Mouse (Mus musculus) G1E (cell line): Measurements from ENCODE around the gene Gm10638. TPM values are rescaled to one million over a fixed set of nuclear protein-coding genes. Genes with fewer than 3 reads are reported as not detected.

Source experiments
- ATAC-seq: 2 replicates; pipeline ENCODE4 v1.8.0; 2016; ENCODE audit warnings: mild to moderate bottlenecking; ENCODE audit not compliant: insufficient number of reproducible peaks, poor library complexity, low FRiP score, severe bottlenecking; ENCODE audit errors: extremely low read depth
- DNase-seq: peaks from one replicate; pipeline ENCODE4 v3.0.0; 2012; ENCODE audit warnings: low spot score
- H3K27me3 ChIP-seq: 2 replicates; pipeline ENCODE4 v1.6.1; 2012; ENCODE audit warnings: mild to moderate bottlenecking, low read length, inconsistent platforms; ENCODE audit not compliant: insufficient read depth
- H3K36me3 ChIP-seq: replicated peaks from 2 replicates; pipeline ENCODE3; 2012; ENCODE audit warnings: mild to moderate bottlenecking, inconsistent platforms
- H3K4me1 ChIP-seq: 2 replicates; pipeline ENCODE4 v1.6.1; 2012; ENCODE audit warnings: low read depth, low read length, inconsistent platforms, mixed read lengths; ENCODE audit not compliant: insufficient read depth
- H3K4me3 ChIP-seq: 2 replicates; pipeline ENCODE4 v1.5.1; 2012; ENCODE audit warnings: low read depth, mild to moderate bottlenecking, inconsistent platforms, low read length, moderate library complexity, mixed read lengths
- H3K9me3 ChIP-seq: replicated peaks from 2 replicates; pipeline ENCODE4 v1.6.1; 2012; ENCODE audit warnings: inconsistent platforms
- CTCF ChIP-seq: IDR thresholded peaks from 2 replicates; pipeline ENCODE4 v1.5.1; 2012; ENCODE audit warnings: low read depth, low read length, inconsistent platforms, mixed read lengths
- GATA1 ChIP-seq: IDR thresholded peaks from 2 replicates; pipeline ENCODE4 v1.6.1; 2012; ENCODE audit warnings: borderline replicate concordance, low read length, inconsistent platforms, mixed read lengths
- GATA2 ChIP-seq: IDR thresholded peaks from 2 replicates; pipeline ENCODE4 v1.6.1; 2012; ENCODE audit warnings: low read depth, low read length, inconsistent platforms, borderline replicate concordance
- POLR2AphosphoS5 ChIP-seq: IDR thresholded peaks from 2 replicates; pipeline ENCODE4 v1.6.1; 2012; ENCODE audit warnings: low read depth, low read length, inconsistent platforms; ENCODE audit not compliant: insufficient replicate concordance
- TAL1 ChIP-seq: conservative IDR thresholded peaks from 2 replicates; pipeline ENCODE4 v1.6.1; 2012; ENCODE audit warnings: low read depth, low read length, inconsistent platforms, mixed read lengths
- polyA plus RNA-seq: library from polyadenylated mRNA; stranded (reverse); fragments of >175 nt; gene quantifications from 2 replicates; pipeline ENCODE4 v1.2.3, GENCODE M21; 2012
- total RNA-seq, 2 experiments: library from RNA; stranded (forward) in 1 of 2; stranded (reverse) in 1 of 2; fragments of 200-1000 nt in 1 of 2; fragments of >200 nt in 1 of 2; fragmentation: Nextera tagmentation in 1 of 2; gene quantifications; 2 replicates each; pipeline ENCODE4 v1.2.3; 2014 to 2017

Gene Gm10638
- total and polyA plus RNA-seq, 3 experiments, result 0.16 to 0.24 TPM; not detected in 1

- ATAC-seq, result no peak
- Histone ChIP-seq H3K4me1 (no peaks in the 10 kb centered on the region), H3K27me3 (peaks cover 6% of the 10 kb centered on the region; the same call in 1 of the 2 replicates), H3K9me3 (no peaks in the 10 kb centered on the region), H3K4me3 (no peak overlapping the region), H3K36me3 (no peaks in the 10 kb centered on the region)
- no peak for TF ChIP-seq TAL1
- TF ChIP-seq CTCF, result no peak
- no peak for TF ChIP-seq POLR2AphosphoS5
- TF ChIP-seq GATA2, result no peak
- TF ChIP-seq GATA1, result no peak
- no peak for DNase-seq
Measured at GRCm38 (mm10) chr8:86791542-86791941, 46.0 kb downstream of the Gm10638 start.

DNA sequence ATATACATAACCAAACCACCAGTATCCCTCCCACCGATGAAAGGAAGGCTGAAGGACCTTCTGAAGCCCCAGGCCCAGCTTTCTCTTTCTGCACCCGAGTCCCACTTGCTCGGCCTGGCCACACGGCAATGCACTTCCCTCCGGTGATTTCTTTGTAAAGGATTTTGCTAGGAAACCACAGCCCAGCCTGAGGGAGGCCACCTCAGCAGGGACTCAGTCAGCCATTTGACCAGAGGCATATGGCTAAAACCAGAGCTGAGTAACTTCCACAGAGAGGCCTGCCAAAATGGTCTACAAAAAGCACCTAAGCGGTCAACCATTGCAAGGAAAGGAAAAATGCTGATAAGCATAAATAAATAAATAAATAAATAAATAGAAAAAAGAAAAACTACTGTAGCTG is 49.2 kb downstream of the Gm10638 start:
- no peak for TF ChIP-seq CTCF
- no peak for TF ChIP-seq GATA1
- no peak for TF ChIP-seq TAL1
- TF ChIP-seq GATA2, result no peak
- no peak for TF ChIP-seq POLR2AphosphoS5
- ATAC-seq (no peak), DNase-seq (no peak)
- Histone ChIP-seq H3K4me1 (no peaks in the 10 kb centered on the region), H3K4me3 (no peak overlapping the region), H3K36me3 (no peaks in the 10 kb centered on the region), H3K27me3 (no peaks in the 10 kb centered on the region), H3K9me3 (no peaks in the 10 kb centered on the region)

Other genes with a start within 250 kb of the Gm10638 start
- gene Abcc12, start 165.0 kb upstream of the Gm10638 start, total RNA-seq (2014; fragmentation: Nextera tagmentation), result not detected in 2 replicates
- gene Abcc12, start 165.0 kb upstream of the Gm10638 start, total RNA-seq (2017), result 0.05 TPM in 1 of 2 replicates, not detected in the other
- 0.01 TPM in 1 of 2 replicates, not detected in the other for gene Abcc12, start 165.0 kb upstream of the Gm10638 start, polyA plus RNA-seq
- gene Lonp2, start 121.7 kb upstream of the Gm10638 start, total RNA-seq (2014; fragmentation: Nextera tagmentation), result 41.9 and 42.5 TPM in 2 replicates
- gene Lonp2, start 121.7 kb upstream of the Gm10638 start, total RNA-seq (2017), result 70.5 and 73.4 TPM in 2 replicates
- 45.9 and 47.8 TPM in 2 replicates for gene Lonp2, start 121.7 kb upstream of the Gm10638 start, polyA plus RNA-seq
- 21.3 and 24.7 TPM in 2 replicates for gene Siah1a, start 235 bp downstream of the Gm10638 start, total RNA-seq (2014; fragmentation: Nextera tagmentation)
- 17.2 and 21.0 TPM in 2 replicates for gene Siah1a, start 235 bp downstream of the Gm10638 start, total RNA-seq (2017)
- gene Siah1a, start 235 bp downstream of the Gm10638 start, polyA plus RNA-seq, result 5.2 and 7.7 TPM in 2 replicates
- gene N4bp1, start 139.6 kb downstream of the Gm10638 start, total RNA-seq (2014; fragmentation: Nextera tagmentation), result 30.1 and 32.7 TPM in 2 replicates
- 10.6 and 11.4 TPM in 2 replicates for gene N4bp1, start 139.6 kb downstream of the Gm10638 start, total RNA-seq (2017)
- gene N4bp1, start 139.6 kb downstream of the Gm10638 start, polyA plus RNA-seq, result 12.7 and 17.2 TPM in 2 replicates